Mouse (Mus musculus): Measurements from ENCODE around the gene Dus2. TPM values are rescaled to one million over a fixed set of nuclear protein-coding genes. Genes with fewer than 3 reads are reported as not detected.

Gene Dus2
- polyA plus RNA-seq, 1 experiment: 19.8 TPM

- no peak for TF ChIP-seq POLR2A (IDR thresholded peaks at IDR 0.05; ENCODE audit: control insufficient read depth, extremely low read depth, insufficient read depth, low read length, poor library complexity)
- TF ChIP-seq CTCF (IDR thresholded peaks at IDR 0.05; ENCODE audit: borderline replicate concordance, control insufficient read depth, extremely low read depth, insufficient read depth, low read length, poor library complexity): no peak
- Histone ChIP-seq H3K27ac (ENCODE audit: control insufficient read depth, insufficient read depth, low read length) (peak overlapping the region; percentile 94), H3K27me3 (ENCODE audit: control insufficient read depth, insufficient read depth, low read length) (no peaks in the 10 kb centered on the region), H3K4me3 (ENCODE audit: control insufficient read depth, insufficient read depth, low read length) (no peak overlapping the region), H3K36me3 (ENCODE audit: control insufficient read depth, insufficient read depth, low read length) (no peaks in the 10 kb centered on the region), H3K4me1 (replicated peaks; ENCODE audit: control insufficient read depth, insufficient read depth, low read length) (peaks cover 67% of the 10 kb centered on the region)
- WGBS: 20% methylated on average over 3 of the region's 3 CpGs
- DNase-seq: peak; percentile 48
Observed at GRCm38 (mm10) chr8:106055038-106055437, 63.9 kb downstream of the Dus2 start.

- 69% methylated on average over 4 of the region's 4 CpGs for WGBS
- Histone ChIP-seq H3K27me3 (ENCODE audit: control insufficient read depth, insufficient read depth, low read length) (no peaks in the 10 kb centered on the region), H3K4me1 (replicated peaks; ENCODE audit: control insufficient read depth, insufficient read depth, low read length) (peaks cover 61% of the 10 kb centered on the region), H3K36me3 (ENCODE audit: control insufficient read depth, insufficient read depth, low read length) (no peaks in the 10 kb centered on the region), H3K4me3 (ENCODE audit: control insufficient read depth, insufficient read depth, low read length) (no peak overlapping the region), H3K27ac (ENCODE audit: control insufficient read depth, insufficient read depth, low read length) (peak overlapping the region; percentile 54)
- TF ChIP-seq POLR2A (IDR thresholded peaks at IDR 0.05; ENCODE audit: control insufficient read depth, extremely low read depth, insufficient read depth, low read length, poor library complexity) (no peak), CTCF (IDR thresholded peaks at IDR 0.05; ENCODE audit: borderline replicate concordance, control insufficient read depth, extremely low read depth, insufficient read depth, low read length, poor library complexity) (no peak)
- no peak for DNase-seq
Observed at GRCm38 (mm10) chr8:106056455-106056982, 65.4 kb downstream of the Dus2 start.

DNA sequence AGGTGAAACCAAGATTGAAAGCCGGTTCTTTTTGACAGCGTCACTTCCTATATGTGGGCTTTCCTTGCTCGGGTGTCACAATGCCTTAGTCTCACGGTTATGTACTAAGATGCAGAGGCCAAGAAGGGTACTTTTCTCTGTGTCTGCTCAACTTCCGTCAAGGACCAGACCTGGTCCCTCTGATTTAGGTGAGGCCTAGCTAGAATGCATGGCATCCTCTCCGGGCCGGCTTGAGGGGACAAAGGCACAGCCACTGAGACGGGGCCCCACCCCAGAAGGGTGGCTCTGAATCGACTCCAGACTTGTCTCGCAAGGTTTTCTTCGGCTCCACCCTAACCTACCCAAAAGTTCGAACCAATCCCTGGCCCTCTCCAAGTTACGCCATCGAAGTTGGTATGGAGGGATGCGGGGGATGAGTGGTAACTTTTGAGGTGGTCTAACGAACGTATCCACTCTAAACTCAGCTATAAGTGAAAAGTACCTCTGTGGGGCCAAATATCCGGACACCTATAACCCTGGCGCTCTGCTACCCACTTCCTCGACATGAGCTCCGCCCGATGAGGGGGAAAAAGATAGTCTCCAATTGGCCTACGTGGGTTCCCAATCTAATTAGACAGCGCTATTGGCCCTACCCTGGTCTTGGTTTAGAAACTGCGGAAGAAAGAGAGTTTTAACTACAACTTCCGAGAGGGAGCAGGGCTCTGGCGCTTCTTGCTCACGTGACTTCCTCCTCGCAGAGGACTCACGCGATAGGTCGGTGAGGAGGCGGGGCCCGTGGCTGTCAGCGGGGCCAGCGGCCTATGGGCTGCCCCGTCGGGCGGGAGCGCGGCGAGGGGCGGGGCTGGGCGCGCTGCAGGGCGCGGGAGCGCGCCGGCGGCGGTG is 67.8 kb downstream of the Dus2 start, which contains the start of gene Nfatc3:
Nfatc3 (plus strand) TSS at position 110 of the 882 bp plus-strand sequence.
- WGBS: under 1% methylated on average over 51 of the region's 52 CpGs
- no peaks in the 10 kb centered on the region for H3K27me3 ChIP-seq (ENCODE audit: control insufficient read depth, insufficient read depth, low read length)
- H3K4me3 ChIP-seq (ENCODE audit: control insufficient read depth, insufficient read depth, low read length): peak within 1 kb of the TSS; percentile 96
- peak within 1 kb of the TSS; percentile 99 for H3K27ac ChIP-seq (ENCODE audit: control insufficient read depth, insufficient read depth, low read length)
- H3K36me3 ChIP-seq (ENCODE audit: control insufficient read depth, insufficient read depth, low read length): 0 out of 2 replicates have a peak, but pooled peaks cover 3% of the 10 kb centered on the region
- H3K4me1 ChIP-seq (replicated peaks; ENCODE audit: control insufficient read depth, insufficient read depth, low read length): peaks cover 43% of the 10 kb centered on the region
- TF ChIP-seq CTCF (IDR thresholded peaks at IDR 0.05; ENCODE audit: borderline replicate concordance, control insufficient read depth, extremely low read depth, insufficient read depth, low read length, poor library complexity) (0 out of 2 replicates have a peak, but pooled peaks have one; percentile 9), POLR2A (IDR thresholded peaks at IDR 0.05; ENCODE audit: control insufficient read depth, extremely low read depth, insufficient read depth, low read length, poor library complexity) (peak; percentile 76)
- peak; percentile 98 for DNase-seq

DNA sequence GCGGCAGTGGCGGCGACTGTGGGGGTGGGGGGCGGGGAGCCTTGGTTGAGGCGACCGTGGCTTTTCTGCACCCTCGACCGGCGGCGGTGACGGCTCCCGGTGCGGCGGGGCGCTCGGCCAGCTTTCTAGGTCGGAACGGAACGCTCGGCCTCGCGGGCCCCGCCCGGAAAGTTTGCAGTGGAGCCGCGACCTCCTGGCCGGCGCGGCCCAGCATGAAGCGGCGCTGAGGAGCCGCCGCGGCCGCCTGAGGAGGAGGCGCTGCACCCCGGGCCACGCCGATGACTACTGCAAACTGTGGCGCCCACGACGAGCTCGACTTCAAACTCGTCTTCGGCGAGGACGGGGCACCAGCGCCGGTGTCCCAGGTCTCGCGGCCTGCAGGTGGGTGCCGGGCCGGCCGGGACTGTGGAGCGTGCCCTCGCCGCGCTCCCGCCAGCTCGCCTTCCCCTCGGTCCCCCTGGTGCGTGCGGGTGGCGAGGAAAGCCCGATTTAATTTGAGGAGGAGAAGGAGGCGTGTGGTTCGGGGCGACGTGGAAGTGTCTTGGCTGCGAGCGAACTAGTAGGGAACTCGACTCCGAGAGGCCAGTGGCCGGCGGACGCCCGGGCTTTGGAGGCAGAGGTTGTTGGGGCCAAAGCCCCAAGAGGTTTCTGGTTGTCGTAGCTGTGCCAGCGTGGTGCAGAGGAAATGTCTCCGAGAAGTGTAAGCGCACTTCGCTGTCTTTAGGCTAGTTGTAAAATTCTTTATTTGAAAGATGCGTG is 68.7 kb downstream of the Dus2 start:
- WGBS: under 1% methylated on average over 83 of the region's 83 CpGs
- peak overlapping the region; percentile 96 for H3K4me3 ChIP-seq (ENCODE audit: control insufficient read depth, insufficient read depth, low read length)
- DNase-seq: no peak
- 0 out of 2 replicates have a peak, but pooled peaks cover 3% of the 10 kb centered on the region for H3K36me3 ChIP-seq (ENCODE audit: control insufficient read depth, insufficient read depth, low read length)
- H3K4me1 ChIP-seq (replicated peaks; ENCODE audit: control insufficient read depth, insufficient read depth, low read length): peaks cover 35% of the 10 kb centered on the region
- TF ChIP-seq POLR2A (IDR thresholded peaks at IDR 0.05; ENCODE audit: control insufficient read depth, extremely low read depth, insufficient read depth, low read length, poor library complexity) (peak; percentile 8; the same call in 1 of the 2 replicates), CTCF (IDR thresholded peaks at IDR 0.05; ENCODE audit: borderline replicate concordance, control insufficient read depth, extremely low read depth, insufficient read depth, low read length, poor library complexity) (peak; percentile 50; the same call in 1 of the 2 replicates)
- H3K27ac ChIP-seq (ENCODE audit: control insufficient read depth, insufficient read depth, low read length): peak overlapping the region; percentile 98
- H3K27me3 ChIP-seq (ENCODE audit: control insufficient read depth, insufficient read depth, low read length): no peaks in the 10 kb centered on the region

DNA sequence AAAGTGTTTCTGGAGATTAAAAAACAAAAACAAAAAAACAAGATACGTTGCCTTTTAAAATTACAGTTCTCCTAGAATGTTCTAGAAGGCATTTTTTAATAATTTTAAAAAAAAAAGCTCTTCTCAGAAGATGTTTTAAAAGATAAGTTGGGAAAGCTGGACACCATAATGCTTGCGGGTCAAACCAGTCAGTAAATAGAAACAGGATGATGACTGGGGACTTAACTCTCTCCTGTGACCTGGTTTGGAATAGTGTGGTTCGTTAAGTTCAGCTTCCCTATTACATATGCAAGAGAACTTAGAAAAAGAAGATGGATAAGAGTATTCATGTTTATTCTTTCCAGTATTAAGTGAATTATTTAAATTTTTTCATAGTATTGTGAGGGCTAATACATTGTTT is 69.4 kb downstream of the Dus2 start:
- peaks cover 29% of the 10 kb centered on the region for H3K4me1 ChIP-seq (replicated peaks; ENCODE audit: control insufficient read depth, insufficient read depth, low read length)
- peak overlapping the region; percentile 73 for H3K27ac ChIP-seq (ENCODE audit: control insufficient read depth, insufficient read depth, low read length)
- H3K27me3 ChIP-seq (ENCODE audit: control insufficient read depth, insufficient read depth, low read length): no peaks in the 10 kb centered on the region
- DNase-seq: no peak
- TF ChIP-seq POLR2A (IDR thresholded peaks at IDR 0.05; ENCODE audit: control insufficient read depth, extremely low read depth, insufficient read depth, low read length, poor library complexity) (no peak), CTCF (IDR thresholded peaks at IDR 0.05; ENCODE audit: borderline replicate concordance, control insufficient read depth, extremely low read depth, insufficient read depth, low read length, poor library complexity) (no peak)
- H3K4me3 ChIP-seq (ENCODE audit: control insufficient read depth, insufficient read depth, low read length): peak overlapping the region; percentile 53
- 0 out of 2 replicates have a peak, but pooled peaks cover 3% of the 10 kb centered on the region for H3K36me3 ChIP-seq (ENCODE audit: control insufficient read depth, insufficient read depth, low read length)
- WGBS: 0% methylated on average over 3 of the region's 3 CpGs

DNA sequence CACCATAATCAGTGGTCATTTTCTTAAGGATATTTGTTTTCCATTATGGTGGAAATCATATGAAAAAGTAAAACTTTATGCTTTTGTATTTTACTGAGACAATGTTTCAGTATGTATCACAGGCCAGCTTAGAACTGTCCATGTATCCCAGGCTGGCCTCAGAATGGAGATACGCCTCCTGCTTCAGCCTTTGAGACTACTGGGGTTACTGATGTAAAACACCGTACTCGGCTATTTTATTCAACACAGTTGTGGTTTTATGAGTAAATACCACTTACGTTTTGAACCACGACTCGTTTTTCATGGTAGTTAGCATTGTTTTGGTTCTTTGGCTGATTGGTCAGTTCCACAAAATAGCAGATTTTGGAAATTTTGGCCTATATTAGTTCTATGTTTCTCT is 70.5 kb downstream of the Dus2 start:
- Histone ChIP-seq H3K36me3 (ENCODE audit: control insufficient read depth, insufficient read depth, low read length) (0 out of 2 replicates have a peak, but pooled peaks cover 3% of the 10 kb centered on the region), H3K27ac (ENCODE audit: control insufficient read depth, insufficient read depth, low read length) (peak overlapping the region; percentile 53; the same call in 1 of the 2 replicates), H3K4me1 (replicated peaks; ENCODE audit: control insufficient read depth, insufficient read depth, low read length) (peaks cover 21% of the 10 kb centered on the region), H3K27me3 (ENCODE audit: control insufficient read depth, insufficient read depth, low read length) (no peaks in the 10 kb centered on the region), H3K4me3 (ENCODE audit: control insufficient read depth, insufficient read depth, low read length) (peak overlapping the region; percentile 42)
- no peak for DNase-seq
- WGBS: 14% methylated on average over 6 of the region's 6 CpGs
- TF ChIP-seq POLR2A (IDR thresholded peaks at IDR 0.05; ENCODE audit: control insufficient read depth, extremely low read depth, insufficient read depth, low read length, poor library complexity): no peak

Data from thymus, adult 2 months (tissue).